Mouse (Mus musculus) liver, postnatal 0 days (tissue): ENCODE results near the gene Slc37a3.

ENCODE experiments used
- CTCF ChIP-seq: sonication (generic); IDR thresholded peaks from 2 replicates; pipeline ENCODE4 v1.5.1; 2016; ENCODE audit warnings: antibody characterized with exemption, low read depth
- EP300 ChIP-seq: IDR thresholded peaks from 2 replicates; pipeline ENCODE4 v1.6.1; 2016; ENCODE audit warnings: antibody characterized with exemption, low read depth, mild to moderate bottlenecking

DNA sequence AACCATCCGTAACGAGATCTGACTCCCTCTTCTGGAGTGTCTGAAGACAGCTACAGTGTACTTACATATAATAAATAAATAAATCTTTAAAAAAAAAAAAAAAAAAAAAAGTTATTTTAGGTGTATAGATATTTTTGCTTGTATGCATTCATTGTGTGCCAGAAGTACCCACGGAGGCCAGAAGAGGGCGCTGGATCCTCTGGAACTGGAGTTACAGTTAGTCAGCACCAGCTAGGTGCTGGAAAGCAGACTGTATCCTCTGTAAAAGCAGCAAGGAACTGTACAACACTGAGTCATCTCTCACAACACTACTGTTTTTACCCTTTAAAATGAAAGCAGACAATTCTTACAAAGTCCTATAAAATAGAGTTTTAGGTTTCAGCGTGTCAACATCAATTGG, 38.3 kb upstream of the Slc37a3 start:
- TF ChIP-seq CTCF (peak; percentile 82), EP300 (no peak)
